Mouse (Mus musculus) kidney, postnatal 14 days (tissue): ENCODE measurements around the gene Lta.
"Not testable (repeated sequence)": the region's sequence is repeated elsewhere in the genome, so short reads cannot be mapped to it uniquely, and the experiment has no call there.

Experiments
- DNase-seq: peaks from one replicate; pipeline ENCODE4 v3.0.0; 2022; ENCODE audit warnings: mixed read lengths

The Lta gene

DNA sequence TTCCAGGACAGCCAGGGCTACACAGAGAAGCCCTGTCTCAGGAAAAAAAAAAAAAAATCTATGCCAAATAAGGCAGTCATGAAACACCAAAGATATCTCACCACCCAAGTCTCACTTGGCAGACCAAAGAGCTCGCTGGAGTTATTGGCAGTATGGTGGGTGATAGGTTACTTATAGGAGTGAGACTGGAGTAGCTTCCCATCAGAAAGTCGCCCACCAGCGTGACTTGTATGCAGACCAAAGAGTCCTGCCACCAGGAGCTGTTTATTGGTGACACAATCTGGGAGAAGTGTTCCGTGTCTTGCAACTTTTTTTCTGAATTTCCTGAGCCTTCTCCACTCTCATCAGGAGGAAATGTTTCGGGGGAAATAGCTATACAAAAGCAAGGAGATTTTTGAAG is 34.5 kb upstream of the Lta start:
- no peak for DNase-seq

DNA sequence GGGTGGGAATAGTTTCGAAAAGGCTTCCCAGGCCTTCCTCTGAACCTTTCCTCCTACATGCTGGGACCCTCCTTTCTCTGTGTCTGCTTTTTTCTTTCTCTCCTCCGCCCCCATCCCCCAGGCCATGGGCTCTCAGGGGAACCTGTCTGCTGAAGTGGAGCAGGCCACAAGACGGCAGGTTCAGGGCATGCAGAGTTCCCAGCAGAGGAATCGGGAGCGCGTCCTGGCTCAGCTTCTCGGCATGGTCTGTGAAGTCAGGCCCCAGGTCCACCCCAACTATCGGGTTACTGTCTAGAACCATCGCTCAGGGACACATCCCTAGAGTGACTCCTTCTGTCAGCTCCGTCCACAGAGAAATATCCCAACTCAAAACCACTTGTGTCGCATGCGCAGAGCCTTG is 32.4 kb upstream of the Lta start:
- no peak for DNase-seq

DNA sequence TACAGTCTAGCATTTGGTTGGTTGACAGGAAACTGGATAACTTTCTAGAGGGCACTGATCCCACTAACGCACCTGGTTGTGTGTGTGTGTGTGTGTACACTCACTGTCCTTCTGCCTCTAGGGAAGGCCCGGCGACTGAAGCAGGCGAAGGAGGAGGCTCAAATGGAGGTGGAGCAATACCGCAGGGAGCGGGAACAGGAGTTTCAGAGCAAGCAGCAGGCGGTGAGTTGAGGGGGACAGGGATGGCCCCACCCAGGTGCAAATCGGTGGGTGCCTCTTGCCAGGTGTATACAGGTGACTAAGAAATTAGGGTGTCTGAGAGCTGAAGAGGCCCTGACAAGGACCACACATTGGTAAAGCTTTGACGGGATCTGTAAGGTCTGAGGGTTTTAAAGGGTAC is 31.8 kb upstream of the Lta start:
- no peak for DNase-seq

DNA sequence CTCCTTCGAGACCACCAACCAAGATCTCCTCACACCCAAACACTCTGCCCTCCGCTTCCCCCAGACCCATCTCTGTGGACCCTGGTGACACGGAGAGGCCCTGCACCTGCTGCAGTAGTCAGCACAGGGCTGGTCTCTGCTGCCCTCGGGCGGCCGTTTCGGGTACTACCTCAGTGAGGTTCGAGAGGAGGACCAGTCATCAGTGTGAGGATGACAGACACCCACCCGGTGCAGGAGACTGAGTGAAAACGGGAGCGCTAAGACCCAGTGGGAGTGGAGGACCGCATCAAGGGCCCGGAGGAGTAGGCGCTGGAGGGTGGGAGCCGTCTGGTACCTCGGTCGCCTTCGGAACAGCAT is 31.2 kb upstream of the Lta start:
- DNase-seq = peak; percentile 95

DNA sequence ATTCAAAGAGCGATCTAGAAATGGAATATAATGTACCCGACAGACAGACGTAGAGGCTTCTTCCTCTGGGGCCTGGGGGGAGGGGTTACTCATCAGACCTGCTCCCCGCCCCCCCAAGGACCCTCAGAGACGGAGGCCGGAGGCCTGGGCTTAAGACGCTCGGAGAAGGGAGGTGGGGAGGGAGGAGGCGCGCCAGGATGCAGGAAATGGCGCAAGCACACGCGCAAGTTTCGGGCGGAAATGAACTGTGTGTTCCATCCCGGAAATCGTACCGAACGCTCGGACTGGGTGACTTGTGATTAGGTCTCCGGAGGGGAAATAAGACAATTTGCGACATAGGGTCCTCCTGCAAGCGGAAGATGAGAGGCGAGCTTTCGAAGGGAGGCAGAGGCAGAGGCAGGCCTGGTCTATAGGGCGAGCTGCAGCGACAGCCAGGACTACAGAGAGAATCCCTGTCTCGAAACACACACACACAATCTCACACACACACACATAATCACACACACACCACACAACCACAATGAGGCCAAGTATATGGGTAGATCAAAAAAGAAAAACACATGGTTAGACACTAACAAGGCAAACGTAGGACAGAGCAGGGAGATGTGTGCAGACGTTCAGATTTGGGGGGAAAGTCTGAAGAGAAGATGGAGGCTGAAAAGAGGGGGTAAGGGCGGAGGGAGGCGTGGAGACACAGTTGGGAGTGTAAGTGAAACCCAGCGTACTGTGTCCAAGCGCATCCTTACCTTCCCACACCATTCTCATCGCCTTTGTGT is 30.7 kb upstream of the Lta start, which contains the start of gene Nfkbil1:
TSS of gene Nfkbil1 (minus strand) at position 179 of the 776 bp plus-strand sequence.
- peak; percentile 95 for DNase-seq

DNA sequence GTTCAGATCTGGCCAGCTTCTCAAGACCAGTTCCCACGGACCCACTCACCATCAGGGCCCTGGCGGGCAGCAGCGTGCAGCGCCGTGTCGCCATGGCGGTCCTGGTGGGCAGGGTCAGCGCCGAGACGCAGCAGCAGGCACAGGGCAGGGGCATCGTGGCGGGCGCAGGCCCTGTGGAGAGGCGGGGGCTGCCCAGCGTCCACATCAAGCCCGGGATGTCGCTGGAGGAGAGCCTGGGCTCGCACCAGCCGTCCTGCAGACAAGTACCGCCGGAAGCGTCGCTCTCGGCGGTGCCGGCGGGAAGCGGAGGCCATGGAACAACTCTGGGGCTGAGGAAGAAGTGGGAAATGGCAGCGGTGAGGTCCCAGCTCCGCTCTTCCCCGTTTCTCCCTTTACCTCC is 29.8 kb upstream of the Lta start:
- DNase-seq = peak; percentile 64

DNA sequence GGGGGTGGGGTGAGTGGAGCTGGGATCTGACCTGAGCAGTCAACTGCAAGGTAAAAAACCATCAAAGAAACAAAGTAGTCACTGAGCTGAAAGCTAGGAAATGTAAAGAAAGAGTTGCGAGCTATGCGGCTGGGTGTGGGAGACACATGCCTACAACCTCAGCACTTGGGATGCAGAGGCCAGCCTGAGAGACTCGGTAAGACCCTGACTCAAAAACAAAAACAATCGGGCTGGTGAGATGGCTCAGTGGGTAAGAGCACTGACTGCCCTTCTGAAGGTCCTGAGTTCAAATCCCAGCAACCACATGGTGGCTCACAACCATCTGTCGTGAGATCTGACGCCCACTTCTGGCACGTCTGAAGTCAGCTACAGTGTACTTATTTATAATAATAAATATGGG is 28.9 kb upstream of the Lta start:
- not testable (repeated sequence) for DNase-seq

- no peak for DNase-seq
These were observed 28.2 kb upstream of the Lta start, which contains the start of gene Atp6v1g2 for GRCm38 (mm10) chr17:35233114-35233980. Gene Atp6v1g2 (plus strand): TSS chr17:35233660.

- no peak for DNase-seq
These were observed 27.5 kb upstream of the Lta start for GRCm38 (mm10) chr17:35232659-35233058.

DNA sequence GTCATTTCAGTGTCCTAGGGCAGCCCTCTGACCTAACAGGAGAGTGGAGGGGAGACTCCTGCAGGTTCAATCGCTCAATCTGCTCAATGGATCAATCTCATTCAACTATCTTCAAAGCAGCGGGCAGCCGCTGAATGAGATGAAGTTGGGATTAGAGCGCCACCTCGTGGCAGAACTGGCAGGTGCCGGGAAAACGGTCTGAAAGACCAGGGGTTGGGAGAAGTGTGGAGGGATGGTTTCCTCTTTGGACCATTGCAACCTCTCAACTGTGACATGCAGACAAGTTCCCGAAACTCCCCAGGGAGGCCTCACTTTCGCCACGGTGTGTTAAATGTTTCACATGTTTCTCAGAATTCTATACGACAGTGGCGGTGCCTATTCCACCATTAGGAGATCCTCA is 26.9 kb upstream of the Lta start:
- DNase-seq = peak; percentile 87

GRCm38 (mm10) chr17:35231022-35231421 is 25.9 kb upstream of the Lta start:
- DNase-seq = no peak

GRCm38 (mm10) chr17:35226561-35227046 is 21.5 kb upstream of the Lta start:
- peak; percentile 52 for DNase-seq

DNA sequence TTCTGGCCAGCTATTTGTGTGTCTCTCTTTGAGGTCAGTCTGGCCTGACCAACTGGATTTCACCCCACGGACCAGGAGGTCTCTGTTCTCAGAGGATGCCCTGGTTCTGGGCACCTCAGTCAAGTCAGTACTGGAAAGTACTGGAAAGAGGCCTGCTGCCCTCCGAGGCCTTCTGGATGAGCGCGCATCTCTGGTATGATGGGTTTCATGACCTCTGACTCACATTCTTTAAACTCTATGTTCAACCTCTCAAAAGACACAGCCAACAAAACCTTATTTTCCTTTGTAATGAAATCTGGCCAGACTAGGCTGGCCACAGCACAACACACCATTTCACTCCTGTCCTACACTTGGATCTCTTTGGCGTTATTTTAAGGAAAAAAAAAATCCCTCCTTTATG is 20.3 kb upstream of the Lta start:
- DNase-seq = no peak

DNA sequence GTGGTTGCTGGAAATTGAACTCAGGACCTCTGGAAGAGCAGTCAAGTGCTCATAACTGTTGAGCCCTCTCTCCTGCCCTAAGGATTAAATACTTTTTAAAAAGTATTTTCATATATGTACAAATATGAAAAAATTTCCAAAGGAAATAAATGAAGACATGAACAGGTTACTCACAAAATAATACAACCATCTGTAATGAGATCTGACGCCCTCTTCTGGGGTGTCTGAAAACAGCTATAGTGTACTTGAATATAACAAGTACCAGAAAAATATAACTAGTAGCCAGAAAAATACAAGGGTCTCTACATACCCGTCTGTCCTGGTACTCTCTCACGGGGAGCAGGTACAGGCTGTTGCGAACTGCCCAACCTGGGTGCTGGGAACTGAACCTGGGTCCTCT is 19.5 kb upstream of the Lta start:
- no peak for DNase-seq

DNA sequence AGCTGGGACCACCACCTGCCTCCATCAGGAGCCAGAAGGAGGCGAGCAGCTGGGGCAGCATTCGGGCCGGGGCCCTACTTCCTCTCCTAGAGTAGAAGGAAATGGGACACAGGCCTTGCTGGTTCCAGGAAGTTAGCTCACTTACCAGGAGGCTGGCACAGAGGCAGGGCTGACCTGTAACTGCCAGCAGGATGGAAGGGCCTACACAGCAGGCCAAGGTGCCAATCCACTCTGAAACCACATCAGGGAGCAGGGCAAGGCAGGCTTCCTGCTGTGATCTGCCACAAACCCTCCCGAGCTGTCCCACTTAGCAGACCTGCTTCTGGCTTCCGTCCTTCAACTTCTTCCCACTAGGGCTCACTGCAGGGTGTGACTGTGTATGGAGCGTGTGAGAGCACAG is 17.1 kb upstream of the Lta start:
- DNase-seq = peak; percentile 28

DNA sequence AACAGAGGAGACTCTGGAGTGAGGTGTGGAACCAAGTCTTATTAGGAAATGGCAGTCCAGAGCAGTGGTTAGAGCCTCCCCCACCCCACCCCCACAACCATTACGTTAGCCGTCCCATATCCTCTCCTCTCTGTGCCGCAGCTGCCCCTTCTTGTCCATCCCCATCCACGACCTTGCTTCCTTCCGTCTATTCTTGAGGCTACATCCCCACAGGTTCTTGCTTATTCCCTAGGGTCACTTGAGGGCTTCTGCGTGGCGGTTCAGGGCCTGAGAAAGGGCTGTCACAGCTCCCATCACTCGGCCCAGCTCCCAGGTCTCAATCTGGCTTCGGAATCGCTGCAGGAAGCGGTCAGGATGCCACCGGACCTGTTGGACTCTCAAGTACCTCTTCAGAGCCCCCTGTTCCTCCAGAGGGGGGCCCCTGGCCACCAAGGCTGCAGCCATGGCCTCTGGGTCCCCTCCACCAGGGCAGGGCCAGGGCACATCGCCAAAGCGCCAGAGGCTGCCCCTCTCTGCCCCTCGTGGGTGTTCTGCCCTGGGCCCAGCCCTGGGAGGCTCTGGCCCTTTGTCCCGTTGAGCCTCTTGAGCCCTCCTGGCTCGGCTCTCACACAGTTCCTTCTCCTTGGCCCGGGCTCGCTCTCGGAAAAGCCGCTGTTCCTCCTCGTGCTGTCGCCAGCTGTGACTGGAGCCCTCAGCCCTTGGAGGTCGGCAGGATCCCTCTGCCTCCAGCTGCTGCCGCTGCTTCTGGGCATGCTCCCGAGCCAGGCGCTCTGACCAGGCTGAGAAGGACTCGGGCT is 15.2 kb upstream of the Lta start, which contains the start of gene Gm16181:
TSS of gene Gm16181 (plus strand) at position 679 of the 797 bp plus-strand sequence.
- DNase-seq = peak; percentile 71

- DNase-seq = no peak
These were observed 14.5 kb upstream of the Lta start for GRCm38 (mm10) chr17:35219601-35220041.

- peak; percentile 63 for DNase-seq
These were observed 13.5 kb upstream of the Lta start for GRCm38 (mm10) chr17:35218516-35219193.

DNA sequence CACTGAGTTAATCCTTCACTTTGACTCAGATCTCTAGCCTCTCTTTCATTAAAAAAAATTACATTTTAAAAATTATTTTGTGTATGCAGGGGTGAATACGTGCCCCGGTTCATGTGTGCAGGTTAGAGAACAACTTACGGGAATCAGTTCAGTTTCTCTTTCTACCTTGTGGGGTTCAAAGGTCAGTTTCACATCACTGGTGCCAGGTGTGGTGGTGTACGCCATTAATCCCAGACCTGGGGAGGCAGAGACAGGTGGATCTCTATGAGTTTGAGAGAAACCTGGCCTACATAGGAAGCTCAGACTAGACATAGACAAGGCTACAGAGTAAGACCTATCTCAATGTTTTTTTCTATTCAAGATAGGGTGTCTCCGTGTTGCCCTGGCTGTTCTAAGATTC is 7.9 kb upstream of the Lta start:
- DNase-seq = no peak

- no peak for DNase-seq
These were observed 5.4 kb upstream of the Lta start for GRCm38 (mm10) chr17:35210593-35210992.

DNA sequence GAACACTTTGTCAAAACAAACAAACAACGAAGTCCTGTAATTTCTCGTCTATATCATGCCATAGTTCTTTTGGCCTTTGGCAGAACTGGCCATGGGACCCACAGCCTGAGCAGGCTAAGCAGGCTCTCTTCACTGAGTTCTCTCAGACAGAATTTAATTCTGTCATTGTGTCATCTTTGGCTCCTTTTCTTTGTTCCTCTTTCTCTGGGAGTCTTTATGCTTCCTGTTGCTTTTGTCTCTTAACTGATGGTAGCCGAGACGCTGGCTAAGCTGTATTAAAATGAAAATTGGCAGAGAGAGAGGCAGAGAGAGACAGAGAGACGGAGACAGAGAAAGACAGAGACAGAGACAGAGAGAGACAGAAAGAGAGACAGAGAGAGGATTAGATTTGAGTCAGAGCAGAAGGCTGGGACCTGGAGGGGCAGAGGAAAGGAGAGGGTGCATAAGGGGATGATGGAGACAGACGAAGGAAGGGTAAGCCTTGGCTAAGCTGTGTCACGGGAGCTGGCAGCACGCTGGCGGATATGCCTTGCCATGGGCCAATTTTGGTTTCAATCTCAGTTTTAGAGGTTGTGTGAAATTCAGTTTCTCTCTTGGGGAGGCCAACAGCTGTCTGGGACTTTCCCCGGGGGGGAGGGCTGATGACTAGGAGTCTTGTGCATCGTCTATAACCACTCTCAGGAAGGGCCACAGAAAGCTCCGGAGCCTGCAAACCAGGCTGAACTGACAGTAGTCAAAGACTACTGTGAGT is 4.8 kb upstream of the Lta start:
- no peak for DNase-seq

DNA sequence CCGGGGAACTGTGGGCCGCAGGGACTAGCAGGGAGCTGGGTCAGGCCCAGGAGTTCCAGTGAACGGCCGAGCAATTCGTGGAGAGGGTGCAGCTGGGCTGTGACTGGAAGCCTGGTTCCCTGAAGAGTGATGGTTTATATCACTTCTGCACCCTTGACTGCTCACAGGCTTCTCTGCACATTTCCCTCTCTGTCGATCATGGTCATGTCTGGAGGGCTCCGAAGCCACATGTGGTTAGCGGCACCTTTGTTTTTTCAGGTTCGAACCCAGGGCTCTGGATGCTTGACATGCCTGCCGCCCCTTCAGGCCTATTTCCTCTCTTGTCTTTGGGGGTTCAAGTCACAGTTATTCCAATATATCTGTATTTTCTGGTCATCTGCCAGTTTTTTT is 224 bp upstream of the Lta start:
- DNase-seq = no peak
